Mouse (Mus musculus): ENCODE data around the gene 3110001I22Rik. TPM values are rescaled to one million over a fixed set of nuclear protein-coding genes. Genes with fewer than 3 reads are reported as not detected.
"Not testable (repeated sequence)": the region's sequence is repeated elsewhere in the genome, so short reads cannot be mapped to it uniquely, and the experiment has no call there.

The 3110001I22Rik gene
- total RNA-seq (2021) = 1 to 10 TPM; 1.5 to 4.2 TPM
- long read RNA-seq, experiment 1 = 0 reads
- long read RNA-seq, experiment 2, partial matches to known transcripts = 0 of 2 reads
- long read RNA-seq, experiment 2, other reads (novel, unspliced or antisense) = 0 of 2 reads

- DNase-seq = peak; percentile 87
Observed at GRCm38 (mm10) chr16:13671685-13672385, at the start of gene 3110001I22Rik, which contains the start of gene Bfar. 3110001I22Rik (plus strand) TSS chr16:13671929. Bfar (plus strand) TSS chr16:13671858.

- no peak for DNase-seq
Observed at GRCm38 (mm10) chr16:13628345-13628744, 43.4 kb upstream of the 3110001I22Rik start.

GRCm38 (mm10) chr16:13638198-13638597 is 33.5 kb upstream of the 3110001I22Rik start:
- DNase-seq = not testable (repeated sequence)

- no peak for DNase-seq
Observed at GRCm38 (mm10) chr16:13639508-13639907, 32.2 kb upstream of the 3110001I22Rik start.

- DNase-seq = peak; percentile 9
Observed at GRCm38 (mm10) chr16:13640064-13640463, 31.7 kb upstream of the 3110001I22Rik start.

GRCm38 (mm10) chr16:13644474-13644873 is 27.3 kb upstream of the 3110001I22Rik start:
- DNase-seq = no peak

- no peak for DNase-seq
Observed at GRCm38 (mm10) chr16:13645930-13646329, 25.8 kb upstream of the 3110001I22Rik start.

GRCm38 (mm10) chr16:13658886-13659285 is 12.8 kb upstream of the 3110001I22Rik start:
- DNase-seq = no peak

GRCm38 (mm10) chr16:13660736-13661135 is 11.0 kb upstream of the 3110001I22Rik start:
- DNase-seq = no peak

- peak; percentile 91 for DNase-seq
Observed at GRCm38 (mm10) chr16:13667878-13668343, 3.8 kb upstream of the 3110001I22Rik start, which contains the start of gene Parn. Parn (minus strand) TSS chr16:13668170.

- DNase-seq = no peak
Observed at GRCm38 (mm10) chr16:13668402-13669108, 3.2 kb upstream of the 3110001I22Rik start.

- no peak for DNase-seq
Observed at GRCm38 (mm10) chr16:13669282-13669681, 2.4 kb upstream of the 3110001I22Rik start.

GRCm38 (mm10) chr16:13670896-13671295 is 833 bp upstream of the 3110001I22Rik start:
- DNase-seq = not testable (repeated sequence)

GRCm38 (mm10) chr16:13672386-13672898 is 713 bp downstream of the 3110001I22Rik start:
- DNase-seq = peak; percentile 66

GRCm38 (mm10) chr16:13673114-13673513 is 1.4 kb downstream of the 3110001I22Rik start:
- no peak for DNase-seq

- DNase-seq = no peak
Observed at GRCm38 (mm10) chr16:13674511-13674910, 2.8 kb downstream of the 3110001I22Rik start.

GRCm38 (mm10) chr16:13678601-13679319 is 7.0 kb downstream of the 3110001I22Rik start:
- DNase-seq = no peak

GRCm38 (mm10) chr16:13698998-13699397 is 27.3 kb downstream of the 3110001I22Rik start:
- DNase-seq = no peak

GRCm38 (mm10) chr16:13702184-13702583 is 30.5 kb downstream of the 3110001I22Rik start:
- DNase-seq = peak; percentile 23

GRCm38 (mm10) chr16:13704676-13705075 is 32.9 kb downstream of the 3110001I22Rik start:
- DNase-seq = no peak

GRCm38 (mm10) chr16:13714910-13715309 is 43.2 kb downstream of the 3110001I22Rik start:
- DNase-seq = no peak
